Mouse (Mus musculus) midbrain, embryonic 14.5 days (tissue): ENCODE data around the gene Focad. TPM values are rescaled to one million over a fixed set of nuclear protein-coding genes. Genes with fewer than 3 reads are reported as not detected.
A peak's percentile ranks its signal among the peaks of the same experiment; 100 is the strongest.

Experiments used
- ATAC-seq: fragments of 200-750 bp; cut with Nextera tagmentation; 2 replicates; pipeline ENCODE4 v1.8.0; 2017; ENCODE audit warnings: moderate number of reproducible peaks, moderate library complexity; ENCODE audit not compliant: low FRiP score, low TSS enrichment
- DNase-seq: peaks from one replicate; pipeline ENCODE4 v3.0.0-alpha.2; 2015
- H3K27ac ChIP-seq: fragments of 300-500 bp; sonication (generic); replicated peaks from 2 replicates; pipeline ENCODE4 v1.5.1; 2014; ENCODE audit warnings: mild to moderate bottlenecking, low read depth, low read length, moderate library complexity
- H3K27me3 ChIP-seq: fragments of 300-500 bp; sonication (generic); 2 replicates; pipeline ENCODE4 v1.6.1; 2014; ENCODE audit warnings: low read length, control low read depth, mixed read lengths; ENCODE audit not compliant: control insufficient read depth, insufficient read depth
- H3K36me3 ChIP-seq: fragments of 300-500 bp; sonication (generic); 2 replicates; pipeline ENCODE4 v1.6.1; 2014; ENCODE audit warnings: low read length, control low read depth; ENCODE audit not compliant: control insufficient read depth, insufficient read depth
- H3K4me1 ChIP-seq: fragments of 300-500 bp; sonication (generic); 2 replicates; pipeline ENCODE4 v1.6.1; 2014; ENCODE audit warnings: mild to moderate bottlenecking, antibody characterized with exemption, low read length, control low read depth; ENCODE audit not compliant: control insufficient read depth, insufficient read depth
- H3K4me2 ChIP-seq: fragments of 300-500 bp; sonication (generic); 2 replicates; pipeline ENCODE4 v1.6.1; 2014; ENCODE audit warnings: mild to moderate bottlenecking, low read length, moderate library complexity
- H3K4me3 ChIP-seq: fragments of 300-500 bp; sonication (generic); replicated peaks from 2 replicates; pipeline ENCODE4 v1.5.1; 2014; ENCODE audit warnings: low read depth, low read length
- H3K9ac ChIP-seq: fragments of 300-500 bp; sonication (generic); replicated peaks from 2 replicates; pipeline ENCODE4 v1.6.1; 2014; ENCODE audit warnings: mild to moderate bottlenecking, low read length, moderate library complexity
- H3K9me3 ChIP-seq: fragments of 300-500 bp; sonication (generic); 2 replicates; pipeline ENCODE4 v1.6.1; 2016; ENCODE audit warnings: low read length, control low read depth, mixed read lengths; ENCODE audit not compliant: control insufficient read depth
- WGBS: fragments of 180-500 bp; shearing (Covaris S2); extraction: QIAGEN DNeasy Blood & Tissue Kit; methylation state at CpG from one replicate; pipeline ENCODE4 v1.1.7; 2014; 5-methylcytosine and 5-hydroxymethylcytosine counted together
- microRNA counts: library from miRNA; unstranded; fragments of <30 nt; microRNA quantifications from one replicate; lab custom pipeline; 2016
- microRNA-seq: library from miRNA; unstranded; fragments of <30 nt; microRNA quantifications from one replicate; pipeline ENCODE4, GENCODE M21; 2016
- polyA plus RNA-seq: library from polyadenylated mRNA; unstranded; fragments of >200 nt; fragmentation: Nextera tagmentation; extraction: Ambion mirVana; gene quantifications from 2 replicates; pipeline ENCODE4 v1.2.1, GENCODE M21; 2014

Focad gene
- polyA plus RNA-seq, 1 experiment from 2014 or later = 17.3 TPM

- no peak for ATAC-seq
- H3K4me3 ChIP-seq = peak overlapping the region; percentile 31
Measured at GRCm38 (mm10) chr4:88438990-88439329, 344.5 kb downstream of the Focad start.

DNA sequence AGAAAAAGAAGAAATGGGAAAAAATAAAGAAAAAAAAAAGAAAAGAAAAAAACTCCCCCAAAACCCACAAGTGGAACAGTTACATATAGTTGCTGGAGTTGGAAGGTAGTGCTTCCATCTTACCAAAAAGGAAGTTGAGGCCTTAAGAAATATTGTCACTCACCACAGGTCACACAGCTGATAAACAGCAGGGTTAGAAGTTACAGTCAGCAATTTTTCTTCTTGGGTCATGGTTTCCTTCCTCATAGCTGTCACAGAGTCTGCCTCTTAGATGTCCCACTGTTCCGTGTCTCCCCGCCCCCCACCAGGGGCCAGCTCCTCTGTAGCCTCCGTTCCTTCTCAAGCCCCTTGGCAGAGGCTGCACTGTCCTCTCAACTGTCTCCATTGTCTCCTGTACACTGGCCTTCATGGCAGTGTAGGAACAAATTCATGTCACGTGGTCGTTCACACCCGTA, 345.3 kb downstream of the Focad start:
- no peak overlapping the region for H3K4me3 ChIP-seq
- H3K4me2 ChIP-seq = no peak overlapping the region
- H3K9ac ChIP-seq = no peak overlapping the region
- 0 out of 2 replicates have a peak, but pooled peaks cover 5% of the 10 kb centered on the region for H3K4me1 ChIP-seq
- no peaks in the 10 kb centered on the region for H3K9me3 ChIP-seq
- no peaks in the 10 kb centered on the region for H3K27me3 ChIP-seq
- no peaks in the 10 kb centered on the region for H3K36me3 ChIP-seq
- no peak overlapping the region for H3K27ac ChIP-seq
- 80% methylated on average over 6 of the region's 6 CpGs for WGBS
- DNase-seq (no peak), ATAC-seq (no peak)

More at GRCm38 (mm10) chr4:88438990-88439329, 344.5 kb downstream of the Focad start:
- H3K9ac ChIP-seq = peak overlapping the region; percentile 52
- H3K27me3 ChIP-seq = no peaks in the 10 kb centered on the region
- H3K36me3 ChIP-seq = no peaks in the 10 kb centered on the region
- no peak for DNase-seq
- 7% methylated on average over 4 of the region's 4 CpGs for WGBS
- no peaks in the 10 kb centered on the region for H3K9me3 ChIP-seq
- no peak overlapping the region for H3K27ac ChIP-seq
- H3K4me1 ChIP-seq = 0 out of 2 replicates have a peak, but pooled peaks cover 5% of the 10 kb centered on the region
- peak overlapping the region; percentile 65 for H3K4me2 ChIP-seq

- H3K9me3 ChIP-seq = no peaks in the 10 kb centered on the region
- H3K4me1 ChIP-seq = 0 out of 2 replicates have a peak, but pooled peaks cover 5% of the 10 kb centered on the region
- no peak for ATAC-seq
- H3K27ac ChIP-seq = no peak overlapping the region
- no peak overlapping the region for H3K9ac ChIP-seq
- H3K36me3 ChIP-seq = no peaks in the 10 kb centered on the region
- H3K4me3 ChIP-seq = no peak overlapping the region
- H3K27me3 ChIP-seq = no peaks in the 10 kb centered on the region
- no peak overlapping the region for H3K4me2 ChIP-seq
- no peak for DNase-seq
- 93% methylated on average over 7 of the region's 7 CpGs for WGBS
Measured at GRCm38 (mm10) chr4:88440814-88441213, 346.4 kb downstream of the Focad start.

GRCm38 (mm10) chr4:88448976-88449375, 354.5 kb downstream of the Focad start:
- no peak for ATAC-seq
- H3K4me1 ChIP-seq = no peaks in the 10 kb centered on the region
- H3K27me3 ChIP-seq = no peaks in the 10 kb centered on the region
- no peak for DNase-seq
- 82% methylated on average over 2 of the region's 2 CpGs for WGBS
- no peak overlapping the region for H3K27ac ChIP-seq
- no peak overlapping the region for H3K4me3 ChIP-seq
- H3K4me2 ChIP-seq = no peak overlapping the region
- no peaks in the 10 kb centered on the region for H3K36me3 ChIP-seq
- H3K9ac ChIP-seq = no peak overlapping the region
- H3K9me3 ChIP-seq = no peaks in the 10 kb centered on the region

DNA sequence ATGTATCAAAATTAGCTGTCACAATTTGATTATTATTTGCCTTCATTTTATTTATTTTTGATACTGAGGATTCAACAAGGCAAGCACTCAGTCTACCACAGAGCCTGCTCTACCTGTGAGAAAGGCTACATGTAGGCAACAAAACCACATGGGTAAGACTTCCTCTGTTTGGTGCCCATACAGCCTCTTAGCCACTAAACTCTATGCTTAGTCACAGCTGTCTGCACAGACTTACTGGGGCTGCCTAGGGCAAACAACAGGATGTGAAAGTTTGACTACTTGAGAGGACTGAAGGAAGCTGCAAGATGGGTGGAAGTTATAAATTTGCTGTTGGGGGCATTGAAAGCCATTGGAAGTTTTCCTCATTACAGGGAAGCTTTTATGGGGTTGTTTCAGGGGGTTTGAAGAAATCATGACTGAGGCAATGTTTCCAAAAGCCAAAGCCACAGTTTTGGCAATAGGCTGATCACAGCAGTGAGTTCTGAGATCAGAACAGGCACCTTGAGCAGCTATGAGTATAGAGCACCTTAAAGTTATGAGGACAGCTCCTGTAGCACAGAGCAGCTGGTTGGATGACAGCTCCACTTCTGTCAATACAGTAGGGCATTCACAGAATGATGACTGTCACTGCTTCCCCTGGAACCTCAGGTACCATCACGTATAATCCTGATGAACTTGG, 355.8 kb downstream of the Focad start:
- Histone ChIP-seq H3K9me3 (no peaks in the 10 kb centered on the region), H3K27ac (no peak overlapping the region), H3K4me1 (no peaks in the 10 kb centered on the region), H3K4me2 (no peak overlapping the region), H3K4me3 (no peak overlapping the region), H3K9ac (no peak overlapping the region), H3K27me3 (no peaks in the 10 kb centered on the region), H3K36me3 (no peaks in the 10 kb centered on the region)
- no peak for DNase-seq
- WGBS = 83% methylated on average over 1 of the region's 1 CpGs
- no peak for ATAC-seq

- no peaks in the 10 kb centered on the region for H3K9me3 ChIP-seq
- H3K4me3 ChIP-seq = no peak overlapping the region
- no peak overlapping the region for H3K9ac ChIP-seq
- DNase-seq (no peak), ATAC-seq (no peak)
- no peak overlapping the region for H3K27ac ChIP-seq
- no peaks in the 10 kb centered on the region for H3K36me3 ChIP-seq
- H3K4me1 ChIP-seq = no peaks in the 10 kb centered on the region
- no peaks in the 10 kb centered on the region for H3K27me3 ChIP-seq
- 84% methylated on average over 1 of the region's 1 CpGs for WGBS
- H3K4me2 ChIP-seq = no peak overlapping the region
Measured at GRCm38 (mm10) chr4:88458093-88458492, 363.7 kb downstream of the Focad start.

GRCm38 (mm10) chr4:88458673-88459072, 364.2 kb downstream of the Focad start:
- no peak overlapping the region for H3K9ac ChIP-seq
- H3K27ac ChIP-seq = no peak overlapping the region
- H3K27me3 ChIP-seq = no peaks in the 10 kb centered on the region
- H3K4me3 ChIP-seq = no peak overlapping the region
- WGBS = 85% methylated on average over 2 of the region's 2 CpGs
- no peaks in the 10 kb centered on the region for H3K36me3 ChIP-seq
- no peaks in the 10 kb centered on the region for H3K4me1 ChIP-seq
- ATAC-seq = no peak
- DNase-seq = no peak
- no peaks in the 10 kb centered on the region for H3K9me3 ChIP-seq
- H3K4me2 ChIP-seq = no peak overlapping the region

MicroRNA genes within 50 kb of the gene (microRNA counts, 519-probe panel; counts per million panel counts)
- microRNA mmu-miR-491 (lab: Ali Mortazavi, UCI) = not detected

Small RNAs within 50 kb of the gene (microRNA-seq; reads per million reads assigned to microRNA genes)
- 4.9 reads per million, percentile 27 among the genes with 10 or more reads in this experiment for gene Mir491

Other genes starting within 250 kb of the Focad start
- 85.0 and 104 TPM in 2 replicates for gene Mllt3, start 61.3 kb upstream of the Focad start, polyA plus RNA-seq